Mouse (Mus musculus): ENCODE results near the gene D1Ertd622e. TPM values are rescaled to one million over a fixed set of nuclear protein-coding genes. Genes with fewer than 3 reads are reported as not detected.

D1Ertd622e gene
- polyA plus RNA-seq, 1 experiment from 2014 or later = 15.7 TPM

- no peaks in the 10 kb centered on the region for H3K36me3 ChIP-seq (ENCODE audit: control insufficient read depth, insufficient read depth, low read length)
- DNase-seq (ENCODE audit: low spot score) (no peak), ATAC-seq (ENCODE audit: low FRiP score, low TSS enrichment) (no peak)
- no peak overlapping the region for H3K9ac ChIP-seq (ENCODE audit: low read length)
- TF ChIP-seq CTCF (IDR thresholded peaks at IDR 0.05; ENCODE audit: low read depth) (no peak), EP300 (optimal IDR thresholded peaks at IDR 0.05) (no peak)
- H3K4me1 ChIP-seq (replicated peaks; ENCODE audit: control insufficient read depth, insufficient read depth) = no peaks in the 10 kb centered on the region
- no peaks in the 10 kb centered on the region for H3K27me3 ChIP-seq (ENCODE audit: control insufficient read depth, insufficient read depth, low read length)
- no peak overlapping the region for H3K27ac ChIP-seq (replicated peaks)
- H3K4me2 ChIP-seq (replicated peaks; ENCODE audit: low read depth) = no peak overlapping the region
- H3K9me3 ChIP-seq (ENCODE audit: control insufficient read depth, low read length) = no peaks in the 10 kb centered on the region
- WGBS = 51% methylated on average over 1 of the region's 1 CpGs
- no peak overlapping the region for H3K4me3 ChIP-seq (ENCODE audit: low read depth, low read length)
Observed at GRCm38 (mm10) chr1:97603361-97603760, 58.5 kb downstream of the D1Ertd622e start.

GRCm38 (mm10) chr1:97600371-97600770, 61.5 kb downstream of the D1Ertd622e start:
- no peak overlapping the region for H3K27ac ChIP-seq (replicated peaks)
- no peak overlapping the region for H3K4me2 ChIP-seq (replicated peaks; ENCODE audit: low read depth)
- H3K27me3 ChIP-seq (ENCODE audit: control insufficient read depth, insufficient read depth, low read length) = no peaks in the 10 kb centered on the region
- H3K4me3 ChIP-seq (ENCODE audit: low read depth, low read length) = no peak overlapping the region
- no peaks in the 10 kb centered on the region for H3K36me3 ChIP-seq (ENCODE audit: control insufficient read depth, insufficient read depth, low read length)
- H3K9ac ChIP-seq (ENCODE audit: low read length) = no peak overlapping the region
- 63% methylated on average over 2 of the region's 2 CpGs for WGBS
- DNase-seq (ENCODE audit: low spot score) (no peak), ATAC-seq (ENCODE audit: low FRiP score, low TSS enrichment) (no peak)
- no peaks in the 10 kb centered on the region for H3K4me1 ChIP-seq (replicated peaks; ENCODE audit: control insufficient read depth, insufficient read depth)
- no peaks in the 10 kb centered on the region for H3K9me3 ChIP-seq (ENCODE audit: control insufficient read depth, low read length)
- TF ChIP-seq EP300 (optimal IDR thresholded peaks at IDR 0.05) (no peak), CTCF (IDR thresholded peaks at IDR 0.05; ENCODE audit: low read depth) (no peak)

- DNase-seq (ENCODE audit: low spot score) (no peak), ATAC-seq (ENCODE audit: low FRiP score, low TSS enrichment) (no peak)
- TF ChIP-seq CTCF (IDR thresholded peaks at IDR 0.05; ENCODE audit: low read depth) (no peak), EP300 (optimal IDR thresholded peaks at IDR 0.05) (no peak)
- no peaks in the 10 kb centered on the region for H3K27me3 ChIP-seq (ENCODE audit: control insufficient read depth, insufficient read depth, low read length)
- no peaks in the 10 kb centered on the region for H3K4me1 ChIP-seq (replicated peaks; ENCODE audit: control insufficient read depth, insufficient read depth)
- WGBS = 38% methylated on average over 3 of the region's 3 CpGs
- no peak overlapping the region for H3K4me3 ChIP-seq (ENCODE audit: low read depth, low read length)
- H3K36me3 ChIP-seq (ENCODE audit: control insufficient read depth, insufficient read depth, low read length) = no peaks in the 10 kb centered on the region
- H3K4me2 ChIP-seq (replicated peaks; ENCODE audit: low read depth) = no peak overlapping the region
- H3K27ac ChIP-seq (replicated peaks) = no peak overlapping the region
- H3K9ac ChIP-seq (ENCODE audit: low read length) = no peak overlapping the region
- H3K9me3 ChIP-seq (ENCODE audit: control insufficient read depth, low read length) = no peaks in the 10 kb centered on the region
Observed at GRCm38 (mm10) chr1:97599101-97599500, 62.8 kb downstream of the D1Ertd622e start.

GRCm38 (mm10) chr1:97588561-97588960, 73.3 kb downstream of the D1Ertd622e start:
- 27% methylated on average over 3 of the region's 3 CpGs for WGBS
- no peak for TF ChIP-seq EP300 (optimal IDR thresholded peaks at IDR 0.05)
- ATAC-seq (ENCODE audit: low FRiP score, low TSS enrichment) = no peak
- H3K27ac ChIP-seq (replicated peaks) = no peak overlapping the region
- H3K36me3 ChIP-seq (ENCODE audit: control insufficient read depth, insufficient read depth, low read length) = no peaks in the 10 kb centered on the region
- H3K4me3 ChIP-seq (ENCODE audit: low read depth, low read length) = no peak overlapping the region
- H3K9me3 ChIP-seq (ENCODE audit: control insufficient read depth, low read length) = no peaks in the 10 kb centered on the region
- no peaks in the 10 kb centered on the region for H3K4me1 ChIP-seq (replicated peaks; ENCODE audit: control insufficient read depth, insufficient read depth)
- H3K4me2 ChIP-seq (replicated peaks; ENCODE audit: low read depth) = no peak overlapping the region
- no peak for DNase-seq (ENCODE audit: low spot score)
- H3K27me3 ChIP-seq (ENCODE audit: control insufficient read depth, insufficient read depth, low read length) = no peaks in the 10 kb centered on the region
- no peak overlapping the region for H3K9ac ChIP-seq (ENCODE audit: low read length)

GRCm38 (mm10) chr1:97585106-97585505, 76.8 kb downstream of the D1Ertd622e start:
- Histone ChIP-seq H3K4me2 (replicated peaks; ENCODE audit: low read depth) (no peak overlapping the region), H3K9me3 (ENCODE audit: control insufficient read depth, low read length) (no peaks in the 10 kb centered on the region), H3K9ac (ENCODE audit: low read length) (no peak overlapping the region), H3K27ac (replicated peaks) (no peak overlapping the region), H3K36me3 (ENCODE audit: control insufficient read depth, insufficient read depth, low read length) (no peaks in the 10 kb centered on the region), H3K4me3 (ENCODE audit: low read depth, low read length) (no peak overlapping the region), H3K27me3 (ENCODE audit: control insufficient read depth, insufficient read depth, low read length) (no peaks in the 10 kb centered on the region), H3K4me1 (replicated peaks; ENCODE audit: control insufficient read depth, insufficient read depth) (no peaks in the 10 kb centered on the region)
- TF ChIP-seq CTCF (IDR thresholded peaks at IDR 0.05; ENCODE audit: low read depth) = no peak
- no peak for TF ChIP-seq EP300 (optimal IDR thresholded peaks at IDR 0.05)
- no peak for DNase-seq (ENCODE audit: low spot score)
- no peak for ATAC-seq (ENCODE audit: low FRiP score, low TSS enrichment)

- no peak for TF ChIP-seq CTCF (IDR thresholded peaks at IDR 0.05; ENCODE audit: low read depth)
- no peak for TF ChIP-seq EP300 (optimal IDR thresholded peaks at IDR 0.05)
- 85% methylated on average over 3 of the region's 3 CpGs for WGBS
- H3K4me2 ChIP-seq (replicated peaks; ENCODE audit: low read depth) = no peak overlapping the region
Observed at GRCm38 (mm10) chr1:97584171-97584570, 77.7 kb downstream of the D1Ertd622e start.

More at GRCm38 (mm10) chr1:97584171-97584570, 77.7 kb downstream of the D1Ertd622e start:
- DNase-seq (ENCODE audit: low spot score) = no peak
- no peak overlapping the region for H3K27ac ChIP-seq (replicated peaks)
- H3K27me3 ChIP-seq (ENCODE audit: control insufficient read depth, insufficient read depth, low read length) = no peaks in the 10 kb centered on the region
- no peaks in the 10 kb centered on the region for H3K36me3 ChIP-seq (ENCODE audit: control insufficient read depth, insufficient read depth, low read length)
- no peak overlapping the region for H3K9ac ChIP-seq (ENCODE audit: low read length)
- no peaks in the 10 kb centered on the region for H3K9me3 ChIP-seq (ENCODE audit: control insufficient read depth, low read length)
- H3K4me3 ChIP-seq (ENCODE audit: low read depth, low read length) = no peak overlapping the region
- H3K4me1 ChIP-seq (replicated peaks; ENCODE audit: control insufficient read depth, insufficient read depth) = no peaks in the 10 kb centered on the region
- ATAC-seq (ENCODE audit: low FRiP score, low TSS enrichment) = no peak
